9 mouse cellular contexts compared by ENCODE assay signal in genomic region chr16:23046319-23046718, GRCm38 (mm10). TPM values are rescaled to one million over a fixed set of nuclear protein-coding genes. Genes with fewer than 3 reads are reported as not detected.
DNase-seq lines count a peak whose midpoint lies in the region; ATAC-seq lines count a peak whose summit lies in the region.
"Had no signal": no experiment of that assay in that cellular context is flagged by ENCODE, and none has a peak within 500 bp of the region (broad histone marks: within the 10 kb centered on the region; RNA-seq: fewer than 3 reads in every experiment).

No protein-coding gene starts in this region.

- ATAC-seq in megakaryocyte, adult 5-6 weeks (ENCODE audit: poor library complexity, severe bottlenecking), result no peak

- intact Hi-C loops in left cerebral cortex, postnatal 4 days (cut with DNase I), result loop anchor here (5.0 kb wide), 1 partner anchor 169 kb away; no protein-coding TSS in a partner anchor

- DNase-seq in adrenal gland, postnatal 14 days, result peak; percentile 29
- DNase-seq in adrenal gland, postnatal 36 days, result no peak
- peak; percentile 2 for DNase-seq in left cerebral cortex, adult 11 months (ENCODE audit: low spot score)
- no peak for DNase-seq in left cerebral cortex, postnatal 4 days
- DNase-seq in c-Kit-positive CD71-negative TER-119-negative erythroid progenitor cells, embryonic 14.5 days (ENCODE audit: low read depth), result peak; percentile 7
- DNase-seq in lung, postnatal 14 days, result peak; percentile 13
- no peak for DNase-seq in cerebellum, adult 11 months

RNA-seq across cellular contexts. Expression of gene Kng1, which starts 11.3 kb away (rescaled TPM):
- 13.1 and 215 TPM in 2 replicates for total RNA-seq in adrenal gland, postnatal 14 days (2021)
- total RNA-seq in adrenal gland, postnatal 36 days (2021), result 1 to 10 TPM in 1 of 2 experiments, under 1 TPM in 1; 0.36 to 1.3 TPM
- not detected for total RNA-seq in left cerebral cortex, postnatal 4 days (2021)
- 0.46 TPM in 1 of 2 replicates, not detected in the other for total RNA-seq in megakaryocyte, adult 5-6 weeks (2015)
- total RNA-seq in megakaryocyte, adult 5-6 weeks (2017), result 0.11 and 0.41 TPM in 2 replicates
- total RNA-seq: layer of hippocampus, postnatal 36 days had no signal

RNA-seq across cellular contexts. Expression of gene Kng2, which starts 17.0 kb away (rescaled TPM):
- total RNA-seq in adrenal gland, postnatal 14 days (2021), result 28.3 and 64.6 TPM in 2 replicates
- 1 to 10 TPM; 3.7 to 9.0 TPM for total RNA-seq in adrenal gland, postnatal 36 days (2021)
- not detected for total RNA-seq in left cerebral cortex, postnatal 4 days (2021)
- total RNA-seq in megakaryocyte, adult 5-6 weeks (2015), result 0.80 and 1.7 TPM in 2 replicates
- 0.12 and 0.59 TPM in 2 replicates for total RNA-seq in megakaryocyte, adult 5-6 weeks (2017)
- total RNA-seq: layer of hippocampus, postnatal 36 days had no signal

Comparison
In these comparisons a context has a peak if more than half of its experiments do, and no peak if none do; other contexts are left out.
1. DNase-seq: peak in adrenal gland, postnatal 14 days (single experiment), left cerebral cortex, adult 11 months (single experiment), c-Kit-positive CD71-negative TER-119-negative erythroid progenitor cells, embryonic 14.5 days (single experiment) and lung, postnatal 14 days (single experiment); none in adrenal gland, postnatal 36 days (0 of 2), left cerebral cortex, postnatal 4 days (single experiment) and cerebellum, adult 11 months (single experiment).